Mouse (Mus musculus) neural tube, embryonic 11.5 days (tissue): Measurements from ENCODE around the gene Lrfn2. TPM values are rescaled to one million over a fixed set of nuclear protein-coding genes. Genes with fewer than 3 reads are reported as not detected.
A peak's percentile ranks its signal among the peaks of the same experiment; 100 is the strongest.

Source experiments
- ATAC-seq: fragments of 200-750 bp; cut with Nextera tagmentation; 2 replicates; pipeline ENCODE4 v1.8.0; 2017; ENCODE audit warnings: moderate number of reproducible peaks, mild to moderate bottlenecking, moderate TSS enrichment, moderate library complexity; ENCODE audit not compliant: insufficient read depth, low FRiP score, low TSS enrichment
- DNase-seq: peaks from one replicate; pipeline ENCODE4 v3.0.0-alpha.2; 2015; ENCODE audit warnings: low spot score
- H3K27ac ChIP-seq: fragments of 300-500 bp; sonication (generic); 2 replicates; pipeline ENCODE4 v1.5.1; 2014; ENCODE audit warnings: low read depth, mild to moderate bottlenecking, low read length
- H3K27me3 ChIP-seq: fragments of 300-500 bp; sonication (generic); 2 replicates; pipeline ENCODE4 v1.6.1; 2014; ENCODE audit warnings: mild to moderate bottlenecking, low read length, mixed read lengths; ENCODE audit not compliant: control insufficient read depth, insufficient read depth
- H3K36me3 ChIP-seq: fragments of 300-500 bp; sonication (generic); 2 replicates; pipeline ENCODE4 v1.6.1; 2014; ENCODE audit warnings: mild to moderate bottlenecking, low read length, moderate library complexity, mixed read lengths; ENCODE audit not compliant: control insufficient read depth, insufficient read depth
- H3K4me1 ChIP-seq: fragments of 300-500 bp; sonication (generic); 2 replicates; pipeline ENCODE4 v1.6.1; 2014; ENCODE audit warnings: low read length, mixed read lengths; ENCODE audit not compliant: control insufficient read depth, insufficient read depth
- H3K4me2 ChIP-seq: fragments of 300-500 bp; sonication (generic); 2 replicates; pipeline ENCODE4 v1.6.1; 2014; ENCODE audit warnings: low read depth, mild to moderate bottlenecking, moderate library complexity
- H3K4me3 ChIP-seq: fragments of 300-500 bp; sonication (generic); 2 replicates; pipeline ENCODE4 v1.5.1; 2014; ENCODE audit warnings: low read depth, low read length
- H3K9ac ChIP-seq: fragments of 300-500 bp; sonication (generic); 2 replicates; pipeline ENCODE4 v1.6.1; 2014; ENCODE audit warnings: mild to moderate bottlenecking, low read length
- H3K9me3 ChIP-seq: fragments of 300-500 bp; sonication (generic); 2 replicates; pipeline ENCODE4 v1.6.1; 2016; ENCODE audit warnings: low read length; ENCODE audit not compliant: control insufficient read depth
- WGBS: fragments of 180-500 bp; shearing (Covaris S2); extraction: QIAGEN DNeasy Blood & Tissue Kit; methylation state at CpG from one replicate; pipeline ENCODE4 v1.1.7; 2014; 5-methylcytosine and 5-hydroxymethylcytosine counted together
- polyA plus RNA-seq: library from polyadenylated mRNA; unstranded; fragments of >200 nt; fragmentation: Nextera tagmentation; extraction: Ambion mirVana; gene quantifications from 2 replicates; pipeline ENCODE4 v1.2.1, GENCODE M21; 2014

Gene Lrfn2
- polyA plus RNA-seq, 1 experiment from 2014 or later: 1.1 TPM

DNA sequence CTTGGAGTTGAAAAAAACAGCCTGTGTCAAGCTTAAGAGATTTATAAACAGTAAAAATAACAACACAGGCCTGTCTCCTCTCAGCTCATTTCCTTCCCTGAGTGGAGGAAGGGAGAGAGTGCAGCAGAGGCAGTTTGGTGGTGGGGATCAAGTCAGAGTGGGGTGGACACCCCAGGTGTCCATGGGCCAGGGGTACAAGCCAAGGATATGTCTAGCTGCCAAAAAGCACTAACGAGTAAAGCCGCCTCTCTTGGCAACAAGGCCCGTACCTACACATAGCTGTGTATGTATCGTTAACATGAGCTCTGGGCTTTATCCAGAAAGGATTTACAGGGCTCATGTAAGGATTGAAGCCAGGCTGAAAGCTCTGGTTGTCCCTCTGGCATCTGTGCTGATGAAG is 42.9 kb downstream of the Lrfn2 start:
- Histone ChIP-seq H3K36me3 (no peaks in the 10 kb centered on the region), H3K4me3 (no peak overlapping the region), H3K4me2 (no peak overlapping the region), H3K9me3 (no peaks in the 10 kb centered on the region), H3K9ac (no peak overlapping the region), H3K4me1 (peaks cover 8% of the 10 kb centered on the region; the same call in 1 of the 2 replicates), H3K27ac (no peak overlapping the region), H3K27me3 (no peaks in the 10 kb centered on the region)
- WGBS: 86% methylated on average over 4 of the region's 4 CpGs
- no peak for ATAC-seq
- DNase-seq: no peak

DNA sequence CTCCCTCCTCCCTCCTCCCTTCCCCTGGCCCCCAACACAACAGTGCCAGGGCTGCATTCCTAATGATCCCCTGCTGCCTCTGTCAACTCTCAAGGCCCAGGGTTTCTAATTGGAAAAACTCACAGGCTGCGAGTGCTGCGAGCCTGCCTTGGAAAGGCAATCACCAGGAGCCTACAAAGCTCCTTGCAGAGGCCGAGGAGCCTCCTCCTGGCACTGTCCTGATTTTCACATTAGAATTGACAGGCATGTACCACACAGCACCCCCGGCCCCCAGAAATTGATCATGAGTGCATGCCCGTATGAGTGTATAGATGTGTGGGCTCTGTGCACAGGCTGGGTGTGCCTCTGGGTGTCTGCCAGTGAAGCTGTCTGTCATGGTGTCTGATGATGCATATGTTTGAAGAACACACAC is 44.4 kb downstream of the Lrfn2 start:
- Histone ChIP-seq H3K4me1 (peaks cover 8% of the 10 kb centered on the region; the same call in 1 of the 2 replicates), H3K9ac (no peak overlapping the region)
- WGBS: 37% methylated on average over 5 of the region's 5 CpGs

DNA sequence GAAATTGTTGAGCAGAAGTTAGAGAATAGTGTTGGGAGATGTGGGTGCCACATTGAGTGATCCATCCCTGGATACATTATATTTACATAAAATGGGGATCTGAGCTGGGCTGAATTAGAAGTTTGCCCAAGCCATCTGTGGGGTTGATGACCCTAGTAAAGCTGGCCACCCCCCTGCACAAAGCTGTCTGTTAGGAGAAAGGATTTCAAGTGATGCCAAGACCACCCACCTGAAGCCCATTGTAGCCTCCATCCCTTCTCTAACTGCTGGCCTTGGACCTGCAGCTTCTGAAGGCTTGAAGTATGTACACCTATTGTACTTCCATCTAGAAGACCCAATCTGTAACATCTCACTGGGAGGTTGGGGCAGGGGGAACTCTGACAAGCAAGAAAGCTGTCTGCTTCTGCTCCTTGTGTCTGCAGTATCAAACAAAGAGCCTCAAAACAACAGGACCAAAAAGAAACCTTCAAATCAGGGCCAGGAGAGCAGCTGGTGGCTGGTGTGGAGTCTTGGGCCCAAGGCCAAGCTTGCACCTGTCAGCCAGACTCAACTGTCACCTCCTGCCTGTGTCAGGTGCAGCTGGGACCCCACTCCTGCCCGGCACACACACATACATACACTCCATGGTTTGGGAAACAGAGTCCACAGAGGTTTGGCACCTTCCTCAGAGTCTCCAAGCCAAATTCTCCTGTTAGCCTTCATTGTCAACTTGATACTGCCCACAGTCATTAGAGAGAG is 63.2 kb downstream of the Lrfn2 start:
- no peak for DNase-seq
- H3K36me3 ChIP-seq: no peaks in the 10 kb centered on the region
- no peaks in the 10 kb centered on the region for H3K9me3 ChIP-seq
- 0 out of 2 replicates have a peak, but pooled peaks cover 3% of the 10 kb centered on the region for H3K27me3 ChIP-seq
- H3K4me2 ChIP-seq: no peak overlapping the region
- H3K27ac ChIP-seq: no peak overlapping the region
- H3K4me1 ChIP-seq: 0 out of 2 replicates have a peak, but pooled peaks cover 2% of the 10 kb centered on the region
- no peak for ATAC-seq
- no peak overlapping the region for H3K4me3 ChIP-seq
- no peak overlapping the region for H3K9ac ChIP-seq
- 88% methylated on average over 1 of the region's 1 CpGs for WGBS

More for the DNA sequence above, 44.4 kb downstream of the Lrfn2 start:
- Histone ChIP-seq H3K36me3 (no peaks in the 10 kb centered on the region), H3K27me3 (no peaks in the 10 kb centered on the region), H3K9me3 (no peaks in the 10 kb centered on the region), H3K4me2 (no peak overlapping the region), H3K4me3 (no peak overlapping the region), H3K27ac (no peak overlapping the region)
- DNase-seq (peak; percentile 38), ATAC-seq (peak; percentile 53; the same call in 1 of the 2 replicates)

DNA sequence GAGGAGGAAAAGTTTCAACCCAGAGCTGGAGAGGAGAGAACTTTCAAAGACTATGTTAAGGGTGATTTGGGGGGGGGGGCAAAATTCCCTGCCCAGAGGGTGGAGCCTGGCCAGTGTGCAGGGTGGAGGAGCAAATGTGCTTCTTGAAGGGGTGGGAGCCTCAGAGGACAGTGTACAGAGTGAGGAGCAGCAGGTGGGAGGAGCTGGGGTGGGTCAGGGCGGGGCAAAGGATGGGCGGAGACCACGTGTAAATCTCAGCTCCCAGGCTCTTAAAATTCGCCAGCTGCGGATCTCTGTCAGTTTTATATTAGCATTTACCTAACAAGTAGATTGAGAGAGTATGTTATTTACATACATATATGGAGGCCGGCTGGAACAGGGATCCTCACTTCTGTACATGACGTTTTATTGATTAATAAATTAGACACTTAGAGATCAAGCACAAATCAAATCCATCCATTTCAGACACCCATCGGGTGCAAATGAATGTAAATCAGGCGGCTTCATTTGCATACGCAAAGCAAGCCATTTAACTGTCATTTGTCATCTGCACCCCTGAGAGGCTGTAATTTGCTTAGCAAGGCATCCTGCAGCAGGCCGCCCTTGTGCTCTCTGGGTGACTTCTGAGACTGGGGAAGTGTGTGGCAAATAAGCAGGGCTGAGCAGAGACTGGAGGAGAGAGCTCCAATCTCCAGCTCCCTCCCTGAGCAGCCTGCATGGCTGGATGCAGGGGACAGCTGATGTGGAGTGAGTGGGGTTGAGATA is 67.5 kb downstream of the Lrfn2 start:
- WGBS: 1% methylated on average over 11 of the region's 11 CpGs
- Histone ChIP-seq H3K9ac (no peak overlapping the region), H3K4me2 (no peak overlapping the region), H3K36me3 (no peaks in the 10 kb centered on the region), H3K27ac (no peak overlapping the region), H3K27me3 (0 out of 2 replicates have a peak, but pooled peaks cover 3% of the 10 kb centered on the region), H3K4me3 (no peak overlapping the region), H3K4me1 (0 out of 2 replicates have a peak, but pooled peaks cover 2% of the 10 kb centered on the region), H3K9me3 (no peaks in the 10 kb centered on the region)
- ATAC-seq (peak; percentile 77), DNase-seq (peak; percentile 55)

DNA sequence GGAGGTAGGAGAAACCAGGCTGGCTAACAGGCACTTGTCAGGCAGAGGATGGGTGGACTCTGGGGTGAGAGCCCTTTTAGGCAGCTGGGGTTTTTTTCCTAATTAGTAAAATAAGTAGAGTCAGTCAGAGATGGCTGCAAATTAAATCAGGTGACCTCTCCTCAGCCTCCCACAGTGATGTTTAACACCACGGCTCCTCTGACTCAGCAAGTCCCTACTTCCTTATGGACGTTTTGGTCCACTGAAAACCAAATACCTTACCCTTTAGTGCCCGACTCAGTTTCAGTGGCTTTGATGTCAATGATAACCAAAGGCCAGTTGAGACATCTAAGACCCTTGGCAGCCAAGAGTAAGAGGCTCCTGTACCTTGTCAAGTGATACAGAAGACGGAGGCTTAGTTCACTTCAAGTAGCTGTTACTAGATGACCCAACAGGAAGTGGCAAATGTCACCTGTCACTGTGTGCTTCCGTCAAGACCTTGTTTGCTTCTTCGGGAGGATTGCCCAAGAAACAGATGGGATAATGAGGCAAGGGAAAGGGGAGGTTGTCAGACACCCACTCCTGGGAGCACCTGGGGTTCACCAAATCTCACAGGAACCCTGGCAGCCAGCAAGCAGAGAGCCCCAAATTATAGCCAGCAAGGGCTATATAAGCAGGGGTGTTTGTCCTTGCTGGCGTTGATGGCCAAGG is 77.3 kb downstream of the Lrfn2 start:
- Histone ChIP-seq H3K27me3 (no peaks in the 10 kb centered on the region), H3K4me1 (no peaks in the 10 kb centered on the region), H3K36me3 (no peaks in the 10 kb centered on the region), H3K4me2 (no peak overlapping the region), H3K4me3 (no peak overlapping the region), H3K9ac (no peak overlapping the region), H3K9me3 (no peaks in the 10 kb centered on the region), H3K27ac (no peak overlapping the region)
- DNase-seq (no peak), ATAC-seq (no peak)
- WGBS: 62% methylated on average over 7 of the region's 7 CpGs

DNA sequence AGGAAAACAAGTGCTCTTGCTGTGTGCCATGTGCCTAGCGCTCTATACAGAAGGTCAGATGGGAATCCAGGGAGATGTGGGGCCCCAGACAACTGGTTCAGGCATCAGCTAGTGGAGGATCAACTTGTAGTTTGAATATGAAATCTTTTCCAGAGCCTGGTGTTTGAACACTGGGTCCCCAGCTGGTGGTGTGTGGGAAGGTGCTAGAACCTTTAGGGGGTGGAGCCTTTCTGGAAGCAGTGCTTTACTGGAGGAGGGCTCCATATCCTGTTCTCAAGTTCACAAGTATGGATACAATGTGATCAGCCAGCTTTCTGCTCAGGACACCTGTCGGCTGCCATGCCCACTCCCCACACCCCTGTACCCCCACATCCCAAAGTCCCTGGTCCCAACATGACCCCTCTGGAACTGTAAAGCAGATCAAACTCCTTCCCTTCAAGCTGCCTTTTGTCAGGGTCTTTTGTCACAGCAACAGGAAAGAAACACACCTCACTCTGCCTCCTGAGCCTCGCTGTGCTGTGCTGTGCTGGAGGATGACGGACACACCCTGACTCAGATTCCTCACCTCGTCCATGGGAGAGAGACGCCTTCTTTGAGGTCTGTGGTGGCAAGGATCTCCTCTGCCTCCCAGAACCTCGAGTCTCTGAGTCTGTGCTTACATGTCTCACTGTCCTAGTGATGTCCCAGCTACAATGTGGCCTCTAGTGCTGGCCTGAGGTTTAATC is 81.9 kb downstream of the Lrfn2 start:
- WGBS: 77% methylated on average over 7 of the region's 7 CpGs
- Histone ChIP-seq H3K27ac (no peak overlapping the region), H3K4me2 (no peak overlapping the region), H3K27me3 (no peaks in the 10 kb centered on the region), H3K4me3 (no peak overlapping the region), H3K36me3 (no peaks in the 10 kb centered on the region), H3K9me3 (no peaks in the 10 kb centered on the region), H3K9ac (no peak overlapping the region), H3K4me1 (no peaks in the 10 kb centered on the region)
- DNase-seq (no peak), ATAC-seq (no peak)

DNA sequence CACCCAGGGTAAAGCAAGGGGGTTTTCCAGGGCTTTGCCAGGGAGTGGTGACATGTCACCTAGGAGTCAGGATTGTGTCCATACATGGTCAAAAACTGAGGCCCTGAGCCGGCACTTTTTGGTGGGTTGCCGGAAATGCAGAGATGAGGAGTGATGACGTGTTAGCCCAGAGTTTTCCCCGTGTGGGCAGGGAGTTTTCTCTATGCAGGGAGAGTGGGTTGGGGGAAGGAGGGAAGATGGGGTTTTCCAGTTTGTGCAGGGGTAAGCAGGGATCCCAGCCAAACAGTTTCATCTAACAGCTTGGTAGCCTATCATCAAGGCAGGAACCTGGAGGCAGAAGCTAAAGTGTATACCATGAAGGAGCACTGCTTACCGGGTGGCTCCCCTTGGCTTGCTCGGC is 83.2 kb downstream of the Lrfn2 start:
- DNase-seq: no peak
- no peaks in the 10 kb centered on the region for H3K27me3 ChIP-seq
- no peak for ATAC-seq
- H3K9me3 ChIP-seq: no peaks in the 10 kb centered on the region
- 87% methylated on average over 6 of the region's 6 CpGs for WGBS
- no peak overlapping the region for H3K9ac ChIP-seq
- H3K27ac ChIP-seq: no peak overlapping the region
- H3K4me2 ChIP-seq: no peak overlapping the region
- no peaks in the 10 kb centered on the region for H3K36me3 ChIP-seq
- H3K4me3 ChIP-seq: no peak overlapping the region
- no peaks in the 10 kb centered on the region for H3K4me1 ChIP-seq

DNA sequence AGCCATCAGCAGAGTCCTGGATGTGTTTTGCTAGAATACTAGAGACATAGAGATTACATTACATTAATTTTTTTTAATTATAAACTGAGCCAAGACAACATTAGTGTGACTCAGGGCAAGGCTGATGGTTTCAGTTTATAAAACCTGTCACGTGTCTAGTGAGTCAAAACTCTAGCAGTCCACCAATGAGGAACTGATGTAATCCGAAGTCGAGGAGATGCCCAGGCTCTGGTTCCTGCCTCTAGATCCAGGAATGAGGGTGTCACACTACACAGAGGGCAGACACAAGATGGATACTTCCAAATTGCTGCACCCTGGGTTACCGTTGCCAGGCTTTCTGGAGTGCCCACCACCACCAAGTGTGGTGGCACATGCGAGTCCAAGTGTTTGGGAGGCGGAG is 84.0 kb downstream of the Lrfn2 start:
- H3K9me3 ChIP-seq: no peaks in the 10 kb centered on the region
- H3K36me3 ChIP-seq: no peaks in the 10 kb centered on the region
- DNase-seq (no peak), ATAC-seq (no peak)
- H3K4me2 ChIP-seq: no peak overlapping the region
- H3K4me1 ChIP-seq: no peaks in the 10 kb centered on the region
- no peak overlapping the region for H3K27ac ChIP-seq
- no peak overlapping the region for H3K9ac ChIP-seq
- no peaks in the 10 kb centered on the region for H3K27me3 ChIP-seq
- H3K4me3 ChIP-seq: no peak overlapping the region
- WGBS: 94% methylated on average over 6 of the region's 6 CpGs
